Mouse (Mus musculus) thymus, postnatal 0 days (tissue): ENCODE measurements around the gene Gas6. TPM values are rescaled to one million over a fixed set of nuclear protein-coding genes. Genes with fewer than 3 reads are reported as not detected.

Experiments used
- polyA plus RNA-seq: library from polyadenylated mRNA; unstranded; fragments of >200 nt; fragmentation: Nextera tagmentation; extraction: Ambion mirVana; gene quantifications from 2 replicates; pipeline ENCODE4 v1.2.1, GENCODE M21; 2015

Gas6 gene
- polyA plus RNA-seq, 1 experiment from 2014 or later = 169 TPM

Other genes with a start within 250 kb of the Gas6 start
- gene Adprhl1, start 240.3 kb downstream of the Gas6 start, polyA plus RNA-seq = 0.31 TPM in 1 of 2 replicates, not detected in the other
- gene Dcun1d2, start 206.4 kb downstream of the Gas6 start, polyA plus RNA-seq = 21.9 and 24.2 TPM in 2 replicates
- gene Tmco3, start 206.3 kb downstream of the Gas6 start, polyA plus RNA-seq = 14.0 and 19.1 TPM in 2 replicates
- gene Tfdp1, start 155.7 kb downstream of the Gas6 start, polyA plus RNA-seq = 222 and 235 TPM in 2 replicates
- gene Atp4b, start 97.7 kb downstream of the Gas6 start, polyA plus RNA-seq = 0.41 and 0.42 TPM in 2 replicates
- gene Grk1, start 89.4 kb downstream of the Gas6 start, polyA plus RNA-seq = 0.03 TPM in 1 of 2 replicates, not detected in the other
- 0.55 and 0.99 TPM in 2 replicates for gene Tmem255b, start 59.3 kb downstream of the Gas6 start, polyA plus RNA-seq
- gene 1700029H14Rik, start 68.0 kb upstream of the Gas6 start, polyA plus RNA-seq = not detected in 2 replicates
- 24.2 TPM in 2 replicates for gene Rasa3, start 183.1 kb upstream of the Gas6 start, polyA plus RNA-seq
- gene Cfap97d2, start 211.4 kb upstream of the Gas6 start, polyA plus RNA-seq = 0.08 TPM in 1 of 2 replicates, not detected in the other